Mouse (Mus musculus) spleen, postnatal 14 days (tissue): Measurements from ENCODE around the gene Snapc2.

ENCODE experiments used
- DNase-seq, 2 experiments: peaks; one replicate each; pipeline ENCODE4 v3.0.0; 2021 to 2022; ENCODE audit warnings: low spot score in 2 of 2

Gene Snapc2

GRCm38 (mm10) chr8:4252934-4253841, at the start of gene Snapc2:
TSS of gene Snapc2 (plus strand) at chr8:4253080.
- peak; percentile 91 to 94 for DNase-seq

GRCm38 (mm10) chr8:4205246-4206123, 47.4 kb upstream of the Snapc2 start:
- no peak for DNase-seq

GRCm38 (mm10) chr8:4206182-4207015, 46.5 kb upstream of the Snapc2 start:
- DNase-seq, result no peak

- no peak for DNase-seq
These were observed 45.9 kb upstream of the Snapc2 start for GRCm38 (mm10) chr8:4207016-4207350.

GRCm38 (mm10) chr8:4211097-4211496, 41.8 kb upstream of the Snapc2 start:
- DNase-seq, result no peak

- DNase-seq, result no peak
These were observed 40.1 kb upstream of the Snapc2 start for GRCm38 (mm10) chr8:4212809-4213209.

- peak in 1 of 2 experiments; percentile 17 for DNase-seq
These were observed 39.5 kb upstream of the Snapc2 start for GRCm38 (mm10) chr8:4213210-4214005.

GRCm38 (mm10) chr8:4214006-4214980, 38.6 kb upstream of the Snapc2 start:
- DNase-seq, result peak in 1 of 2 experiments; percentile 38

GRCm38 (mm10) chr8:4216296-4216695, 36.6 kb upstream of the Snapc2 start:
- DNase-seq, result no peak

- no peak for DNase-seq
These were observed 35.9 kb upstream of the Snapc2 start, which contains the start of gene Prr36 for GRCm38 (mm10) chr8:4216791-4217621. TSS of gene Prr36 (minus strand) at chr8:4217459.

GRCm38 (mm10) chr8:4219617-4220016, 33.3 kb upstream of the Snapc2 start:
- no peak for DNase-seq

GRCm38 (mm10) chr8:4222059-4222458, 30.8 kb upstream of the Snapc2 start:
- no peak for DNase-seq

GRCm38 (mm10) chr8:4226323-4226722, 26.6 kb upstream of the Snapc2 start:
- DNase-seq, result no peak

- DNase-seq, result no peak
These were observed 26.0 kb upstream of the Snapc2 start, which contains the start of gene Lrrc8e for GRCm38 (mm10) chr8:4226739-4227347. TSS of gene Lrrc8e (plus strand) at chr8:4226827.

GRCm38 (mm10) chr8:4227919-4228318, 25.0 kb upstream of the Snapc2 start:
- no peak for DNase-seq

- DNase-seq, result no peak
These were observed 23.1 kb upstream of the Snapc2 start for GRCm38 (mm10) chr8:4229784-4230183.

- DNase-seq, result no peak
These were observed 22.1 kb upstream of the Snapc2 start for GRCm38 (mm10) chr8:4230612-4231351.
